Comparison of ENCODE assay signal across 8 mouse cellular contexts in the genomic region with DNA sequence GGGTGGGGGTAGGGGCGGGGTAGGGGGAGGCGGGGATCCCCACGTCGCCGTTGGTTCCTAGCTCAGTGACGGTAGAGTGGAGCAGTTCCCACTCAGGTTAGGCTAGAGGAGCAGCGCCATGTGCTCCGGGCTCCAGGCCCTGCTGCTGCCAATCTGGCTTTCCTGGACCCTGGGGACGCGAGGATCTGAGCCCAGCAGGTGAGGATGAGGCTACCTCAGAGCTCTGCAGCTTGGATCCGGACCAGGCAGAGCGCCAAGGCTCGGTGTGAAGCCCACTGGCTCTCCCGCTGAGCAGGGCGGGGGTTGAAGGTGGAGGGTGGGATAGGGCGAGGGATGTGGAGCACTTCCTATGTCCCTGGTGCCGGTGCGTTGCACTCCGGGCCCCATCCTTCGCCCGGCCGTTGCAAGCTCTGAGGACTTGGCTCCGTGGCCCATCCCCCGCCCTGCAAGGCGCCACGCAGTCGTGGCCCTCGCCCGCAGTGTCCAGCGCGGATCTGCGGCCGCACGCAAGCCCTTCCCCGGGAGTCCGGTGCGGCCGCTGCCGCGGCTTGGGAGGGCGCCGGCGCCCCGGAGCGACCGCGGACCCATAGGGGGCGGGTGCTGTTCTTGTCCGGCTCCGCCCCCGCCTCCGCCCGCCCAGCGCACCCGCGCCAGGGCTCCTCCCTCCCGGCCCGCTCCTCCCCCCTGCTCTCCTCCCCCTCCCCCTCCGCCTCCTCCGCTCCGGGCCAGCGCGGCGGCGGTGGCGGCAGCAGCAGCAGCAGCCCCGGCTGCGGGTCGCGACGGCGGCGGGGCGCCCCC.
A peak's percentile ranks its signal among the peaks of the same experiment; 100 is the strongest.
DNase-seq lines count a peak whose midpoint lies in the region; ATAC-seq lines count a peak whose summit lies in the region.

No protein-coding gene starts in this region.

- intact Hi-C loops in heart, postnatal 36 days (cut with DNase I), result no loop called here

- peak overlapping the region; percentile 58 for H3K9ac ChIP-seq in embryonic facial prominence, embryonic 12.5 days

- H3K27me3 ChIP-seq in embryonic facial prominence, embryonic 12.5 days, result peaks cover 31% of the 10 kb centered on the region

- peak overlapping the region; percentile 67 for H3K4me3 ChIP-seq in embryonic facial prominence, embryonic 12.5 days

- 0 out of 2 replicates have a peak overlapping the region, but pooled peaks have one; percentile 23 for H3K27ac ChIP-seq in embryonic facial prominence, embryonic 12.5 days

- under 1% methylated on average over 48 of the region's 74 CpGs for WGBS in embryonic facial prominence, embryonic 12.5 days

- ATAC-seq in embryonic facial prominence, embryonic 12.5 days (ENCODE audit: insufficient number of reproducible peaks, insufficient read depth, low FRiP score, low TSS enrichment), result peak; percentile 92

- no peaks in the 10 kb centered on the region for H3K36me3 ChIP-seq in embryonic facial prominence, embryonic 12.5 days

- 0 out of 2 replicates have a peak, but pooled peaks cover 13% of the 10 kb centered on the region for H3K4me1 ChIP-seq in embryonic facial prominence, embryonic 12.5 days

- DNase-seq in MN1 (ENCODE audit: low spot score), result peak; percentile 85
- peak; percentile 88 to 91 for DNase-seq in adrenal gland, postnatal 36 days
- DNase-seq in heart, postnatal 36 days, result peak; percentile 8 to 13
- DNase-seq in layer of hippocampus, adult 8-10 months (ENCODE audit: low spot score in 2 of 2), result peak; percentile 37 to 66
- peak; percentile 4 to 27 for DNase-seq in lung, postnatal 4 days
- DNase-seq in right cerebral cortex, postnatal 10 days (ENCODE audit: low spot score in 2 of 2), result peak; percentile 90 to 91
- DNase-seq in spleen, adult 12 weeks (ENCODE audit: low spot score), result no peak

- no peaks in the 10 kb centered on the region for H3K9me3 ChIP-seq in embryonic facial prominence, embryonic 12.5 days

- H3K4me2 ChIP-seq in embryonic facial prominence, embryonic 12.5 days (replicated peaks), result peak overlapping the region; percentile 97
